Mouse (Mus musculus): ENCODE measurements around the gene Mapk9.
A peak's percentile ranks its signal among the peaks of the same experiment; 100 is the strongest.

Gene Mapk9

GRCm38 (mm10) chr11:49895966-49896590 lies 49.5 kb downstream of the Mapk9 start:
- no peak for DNase-seq (ENCODE audit: low read depth)

- peak; percentile 8 for DNase-seq (ENCODE audit: low read depth)
These were observed 53.5 kb downstream of the Mapk9 start for GRCm38 (mm10) chr11:49900043-49900442.

DNA sequence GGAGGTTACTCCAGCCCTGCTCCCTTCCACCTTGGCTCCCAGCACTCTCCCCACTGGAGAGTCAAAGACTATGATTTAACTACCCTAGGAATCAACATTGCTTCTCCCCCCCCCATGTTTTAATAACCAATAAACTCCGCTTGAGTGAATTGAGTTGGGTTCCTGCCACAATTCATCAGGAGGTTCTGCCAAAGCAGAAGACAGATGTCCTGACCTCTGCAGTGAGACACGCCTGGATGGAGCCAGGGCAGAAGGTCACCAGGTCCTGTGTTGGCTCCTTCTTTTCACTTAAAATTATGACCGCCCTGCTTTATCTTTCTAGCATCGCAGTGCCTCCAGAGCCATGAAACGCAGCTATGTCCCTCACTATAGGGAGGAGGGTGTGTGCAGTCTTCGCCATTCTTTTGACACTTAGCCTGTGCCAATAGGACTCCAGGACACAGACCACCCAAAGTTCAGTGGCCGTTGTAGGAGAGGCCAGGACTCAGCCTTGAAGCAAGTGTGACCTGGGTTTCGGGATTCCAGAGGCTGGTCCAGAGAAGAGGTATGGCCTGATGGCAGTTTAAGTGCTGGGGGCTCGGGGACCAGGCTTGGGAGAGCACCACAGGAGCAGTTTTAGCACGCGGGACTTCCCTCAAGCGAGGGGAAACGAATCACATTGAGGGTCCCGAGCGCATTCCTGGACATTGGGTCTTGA lies 54.6 kb downstream of the Mapk9 start:
- no peak for DNase-seq (ENCODE audit: low read depth)

DNA sequence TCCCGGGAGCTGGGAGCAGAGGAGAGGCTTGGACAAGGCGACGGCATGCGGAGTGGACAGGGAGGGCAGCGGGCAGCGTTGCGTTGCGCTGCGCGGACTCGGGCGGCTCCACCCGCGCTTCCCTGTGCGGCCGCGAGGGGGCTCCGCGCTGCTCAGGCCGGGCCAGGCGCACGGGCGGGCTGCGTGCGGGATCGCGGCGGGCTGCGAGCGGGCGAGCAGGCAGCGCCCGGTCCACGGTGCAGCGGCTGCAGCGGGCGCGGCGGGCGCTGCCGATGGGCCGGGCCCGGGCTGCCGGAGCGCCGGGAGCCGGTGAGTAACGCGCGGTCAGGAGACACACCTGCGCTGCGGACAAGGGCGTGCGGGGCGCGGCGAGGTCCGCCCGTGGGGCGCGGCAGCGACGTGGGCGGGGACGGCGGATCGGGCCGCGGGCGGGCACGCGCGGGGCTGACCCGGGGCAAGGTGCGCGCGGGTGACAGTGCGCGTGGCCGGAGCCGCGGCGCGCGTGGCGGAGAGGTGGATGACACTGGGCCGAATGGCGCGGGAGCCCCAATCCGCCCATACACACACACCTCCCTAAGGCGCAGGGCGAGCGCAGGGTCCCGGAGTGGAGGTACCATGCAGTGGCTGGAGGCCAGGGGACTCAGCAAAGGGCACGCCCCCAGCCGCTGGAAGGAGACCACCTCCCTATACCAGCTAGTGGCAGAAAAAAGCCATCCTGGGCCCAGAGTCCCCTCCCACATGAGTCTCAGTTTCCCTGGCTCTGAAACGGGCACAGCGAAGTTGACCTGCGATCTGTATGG lies 55.3 kb downstream of the Mapk9 start, which contains the start of gene Rasgef1c:
Rasgef1c (plus strand) TSS at position 177 of the 800 bp plus-strand sequence.
- DNase-seq (ENCODE audit: low read depth), result no peak

GRCm38 (mm10) chr11:49903333-49903732 lies 56.8 kb downstream of the Mapk9 start:
- peak; percentile 79 for DNase-seq (ENCODE audit: low read depth)

DNA sequence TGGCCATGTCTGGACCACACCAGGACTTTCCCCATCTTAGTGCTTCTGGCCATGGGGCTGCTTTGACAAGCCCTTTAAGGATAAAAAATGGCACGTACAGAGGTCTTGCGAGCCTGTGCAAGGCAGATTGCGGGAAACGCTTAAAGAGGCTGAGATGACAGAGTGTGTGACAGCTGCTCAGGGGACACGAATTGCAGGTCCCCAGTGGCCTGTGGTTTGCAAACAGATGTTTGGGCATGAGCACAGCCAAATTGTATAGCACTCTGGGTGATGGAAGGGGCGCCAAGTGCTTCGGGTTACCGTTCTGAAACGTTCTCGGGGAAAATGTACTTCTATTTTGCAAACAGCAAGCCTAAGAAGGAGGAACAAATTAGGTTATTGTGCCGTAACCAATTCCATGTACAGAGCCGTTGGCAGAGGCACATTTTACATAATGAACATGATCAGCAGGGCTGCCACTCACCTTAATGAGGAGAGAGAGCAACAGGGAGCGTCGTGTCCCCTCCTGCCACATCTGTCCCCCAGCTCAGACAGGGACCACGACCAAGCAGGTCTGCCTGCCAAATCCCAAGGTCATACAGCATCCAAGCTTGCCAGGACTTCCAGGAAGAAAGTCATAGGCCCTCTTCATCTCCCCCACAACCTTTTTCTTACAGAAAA lies 72.1 kb downstream of the Mapk9 start:
- DNase-seq (ENCODE audit: low read depth), result no peak

DNA sequence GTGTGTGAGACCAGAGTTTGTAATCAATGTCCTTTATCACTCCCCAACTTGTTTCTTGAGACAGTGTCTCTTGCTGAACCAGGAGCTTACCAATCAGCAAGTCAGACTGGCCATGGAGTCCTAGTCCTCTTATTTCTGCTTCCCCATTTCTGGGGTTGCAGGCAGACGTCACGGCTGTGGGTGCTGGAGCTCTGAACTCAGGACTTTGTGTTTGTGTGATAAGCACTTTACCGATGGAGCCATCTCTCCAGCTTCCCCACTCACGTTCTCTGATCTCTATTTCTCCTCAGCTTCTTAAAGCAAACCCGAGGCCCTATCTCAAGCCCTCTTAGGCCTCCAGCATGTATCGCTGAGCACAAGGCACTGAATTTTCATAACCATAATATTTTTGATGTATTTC lies 72.8 kb downstream of the Mapk9 start:
- no peak for DNase-seq (ENCODE audit: low read depth)

DNA sequence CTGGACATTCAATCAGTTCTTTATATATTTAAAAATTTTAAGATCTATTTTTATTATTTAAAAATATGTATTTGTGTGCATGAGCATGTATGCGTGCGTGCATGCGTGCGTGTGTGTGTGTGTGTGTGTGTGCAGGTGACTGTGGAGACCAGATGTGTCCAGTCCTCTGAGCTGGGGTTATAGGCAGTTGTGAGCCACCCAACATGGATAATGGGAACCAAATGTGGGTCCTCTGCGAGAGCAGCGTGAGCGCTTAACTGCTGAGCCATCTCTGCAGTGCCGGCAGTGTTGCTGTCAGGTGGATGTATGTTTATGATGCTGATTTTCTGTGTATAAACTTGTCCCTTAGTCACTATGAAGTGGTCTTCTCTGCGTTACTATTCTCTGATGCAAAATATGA lies 77.0 kb downstream of the Mapk9 start:
- DNase-seq (ENCODE audit: low read depth), result no peak

DNA sequence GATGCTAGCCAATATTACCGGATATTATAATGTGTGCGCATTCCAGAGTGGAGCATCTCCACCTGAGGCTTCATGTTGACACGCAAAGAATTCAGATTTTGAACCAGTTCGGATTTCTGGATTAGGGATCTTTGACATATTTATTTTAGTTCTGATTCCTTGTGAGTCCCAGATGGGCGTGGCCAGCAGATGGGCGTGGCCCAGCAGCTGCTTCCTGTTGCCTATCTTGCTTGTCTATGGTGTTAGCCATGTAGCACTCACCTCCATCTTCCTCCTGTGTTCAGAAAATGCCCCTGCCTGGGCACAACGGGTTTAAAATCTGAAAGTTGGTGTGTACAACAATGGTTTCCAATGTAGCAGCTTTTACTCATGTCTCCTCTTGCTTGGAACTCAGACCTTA lies 79.6 kb downstream of the Mapk9 start:
- peak; percentile 40 for DNase-seq (ENCODE audit: low read depth)

GRCm38 (mm10) chr11:49927169-49927568 lies 80.6 kb downstream of the Mapk9 start:
- peak; percentile 71 for DNase-seq (ENCODE audit: low read depth)

- DNase-seq (ENCODE audit: low read depth), result no peak
These were observed 81.1 kb downstream of the Mapk9 start for GRCm38 (mm10) chr11:49927670-49928069.

DNA sequence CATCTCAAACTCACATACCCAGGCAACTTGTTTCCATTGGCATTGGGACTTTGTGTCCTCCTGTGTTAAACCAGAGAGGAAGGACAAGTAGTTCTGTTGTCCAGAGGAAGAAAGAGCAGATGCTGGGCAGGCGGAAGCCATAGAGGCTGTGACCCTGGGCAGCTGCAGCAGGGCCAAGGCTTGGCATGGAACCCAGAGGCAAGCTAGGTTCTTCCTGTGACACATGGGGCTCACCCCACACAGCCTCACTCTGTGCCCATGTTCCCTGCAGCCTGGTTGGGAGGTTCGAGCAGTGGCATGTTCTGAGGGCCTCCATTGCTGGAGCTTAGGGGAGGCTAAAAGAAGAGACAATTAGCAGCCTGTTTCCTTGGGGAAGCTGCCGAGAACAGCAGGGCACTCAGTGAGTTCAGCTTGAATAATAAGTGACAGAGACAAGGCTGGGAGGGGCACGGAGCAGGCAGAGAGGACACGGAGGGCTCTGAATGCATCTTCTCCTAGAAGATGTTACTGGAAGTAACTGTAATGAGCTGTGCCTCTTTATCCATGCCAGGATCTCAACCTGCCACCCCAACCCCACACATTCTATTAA lies 84.6 kb downstream of the Mapk9 start:
- DNase-seq (ENCODE audit: low read depth), result no peak

DNA sequence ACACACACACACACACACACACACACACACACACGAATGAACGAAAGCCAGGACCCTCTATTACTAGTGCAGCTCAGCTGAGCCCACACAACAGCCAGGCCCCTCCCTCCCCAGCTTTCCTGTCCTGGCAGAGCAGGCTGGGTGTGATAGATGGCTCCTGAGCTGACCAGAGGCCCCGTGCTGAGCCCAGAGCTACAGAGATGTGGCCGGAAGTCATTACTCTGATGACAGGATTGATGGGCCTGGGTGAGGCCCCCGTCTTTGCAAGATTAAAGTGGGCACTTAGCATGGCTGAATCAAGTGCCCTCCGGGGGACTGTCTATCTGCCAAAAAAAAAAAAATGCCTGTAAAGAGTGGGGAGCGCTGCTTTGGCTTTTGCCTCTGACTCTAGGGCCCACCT lies 85.3 kb downstream of the Mapk9 start:
- peak; percentile 43 for DNase-seq (ENCODE audit: low read depth)

GRCm38 (mm10) chr11:49933811-49934210 lies 87.3 kb downstream of the Mapk9 start:
- DNase-seq (ENCODE audit: low read depth), result peak; percentile 64

- DNase-seq (ENCODE audit: low read depth), result peak; percentile 83
These were observed 87.8 kb downstream of the Mapk9 start for GRCm38 (mm10) chr11:49934322-49934721.

All from NIH3T3 (cell line).